Mouse (Mus musculus): Measurements from ENCODE around the gene Mast4. TPM values are rescaled to one million over a fixed set of nuclear protein-coding genes. Genes with fewer than 3 reads are reported as not detected.
A peak's percentile ranks its signal among the peaks of the same experiment; 100 is the strongest.

Mast4 gene
- polyA plus RNA-seq, 1 experiment from 2014 or later = 21.1 TPM

DNA sequence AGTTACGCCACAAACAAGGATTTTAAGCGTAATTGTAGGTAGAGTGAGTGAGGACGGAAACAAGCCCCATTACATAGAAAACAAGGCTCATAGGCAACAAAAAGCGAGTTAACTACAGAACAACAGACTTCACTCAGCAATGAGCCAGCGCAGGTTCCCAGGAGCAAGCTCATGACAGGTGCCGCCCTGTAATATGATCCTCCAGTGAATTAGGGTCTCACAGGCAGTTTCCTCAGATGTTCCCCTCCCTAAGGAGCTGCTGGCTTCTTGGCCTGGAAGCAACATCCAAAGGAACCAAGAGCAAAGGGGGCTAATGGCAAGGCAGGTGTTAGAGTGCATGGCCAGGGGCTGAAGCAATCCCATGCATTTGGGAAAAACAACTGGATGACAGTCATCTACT lies 31.8 kb downstream of the Mast4 start:
- DNase-seq (ENCODE audit: low spot score) = no peak
- WGBS = 41% methylated on average over 6 of the region's 6 CpGs

DNA sequence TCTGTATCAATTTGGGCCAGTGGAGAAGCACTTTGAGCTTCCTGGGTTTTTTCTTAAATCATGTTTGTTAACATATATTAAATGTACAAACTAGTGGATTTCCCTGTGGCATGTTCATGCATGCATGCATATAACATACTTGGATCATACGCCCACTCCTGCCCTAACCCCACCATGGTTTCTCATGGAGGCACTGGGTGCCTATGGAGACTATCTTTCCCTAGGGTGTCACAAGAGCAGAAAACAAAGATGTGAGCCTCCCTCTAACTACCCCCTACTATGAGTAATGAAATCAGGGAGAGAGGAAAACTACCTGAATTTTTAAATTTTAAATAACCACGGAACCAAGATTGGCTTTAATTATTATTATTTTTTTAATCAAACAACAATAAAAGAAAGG lies 32.2 kb downstream of the Mast4 start:
- Histone ChIP-seq H3K27ac (replicated peaks; ENCODE audit: low read depth, low read length) (no peak overlapping the region), H3K36me3 (ENCODE audit: control insufficient read depth, insufficient read depth, low read length) (no peaks in the 10 kb centered on the region), H3K9me3 (ENCODE audit: control insufficient read depth, low read length) (no peaks in the 10 kb centered on the region), H3K4me2 (ENCODE audit: low read depth, low read length) (no peak overlapping the region), H3K4me3 (ENCODE audit: low read depth, low read length) (no peak overlapping the region), H3K27me3 (replicated peaks; ENCODE audit: control insufficient read depth, insufficient read depth, low read length) (no peaks in the 10 kb centered on the region), H3K9ac (ENCODE audit: low read depth, low read length) (no peak overlapping the region), H3K4me1 (ENCODE audit: control insufficient read depth, insufficient read depth, low read length) (no peaks in the 10 kb centered on the region)
- 91% methylated on average over 2 of the region's 2 CpGs for WGBS
- DNase-seq (ENCODE audit: low spot score) (no peak), ATAC-seq (ENCODE audit: low read depth) (peak; percentile 72; the same call in 1 of the 2 replicates)

More for the DNA sequence above, 31.8 kb downstream of the Mast4 start:
- H3K4me1 ChIP-seq (ENCODE audit: control insufficient read depth, insufficient read depth, low read length) = no peaks in the 10 kb centered on the region
- no peak overlapping the region for H3K4me3 ChIP-seq (ENCODE audit: low read depth, low read length)
- H3K9me3 ChIP-seq (ENCODE audit: control insufficient read depth, low read length) = no peaks in the 10 kb centered on the region
- H3K27me3 ChIP-seq (replicated peaks; ENCODE audit: control insufficient read depth, insufficient read depth, low read length) = no peaks in the 10 kb centered on the region
- H3K36me3 ChIP-seq (ENCODE audit: control insufficient read depth, insufficient read depth, low read length) = no peaks in the 10 kb centered on the region
- H3K4me2 ChIP-seq (ENCODE audit: low read depth, low read length) = no peak overlapping the region
- ATAC-seq (ENCODE audit: low read depth) = peak; percentile 84; the same call in 1 of the 2 replicates
- H3K27ac ChIP-seq (replicated peaks; ENCODE audit: low read depth, low read length) = no peak overlapping the region
- no peak overlapping the region for H3K9ac ChIP-seq (ENCODE audit: low read depth, low read length)

DNA sequence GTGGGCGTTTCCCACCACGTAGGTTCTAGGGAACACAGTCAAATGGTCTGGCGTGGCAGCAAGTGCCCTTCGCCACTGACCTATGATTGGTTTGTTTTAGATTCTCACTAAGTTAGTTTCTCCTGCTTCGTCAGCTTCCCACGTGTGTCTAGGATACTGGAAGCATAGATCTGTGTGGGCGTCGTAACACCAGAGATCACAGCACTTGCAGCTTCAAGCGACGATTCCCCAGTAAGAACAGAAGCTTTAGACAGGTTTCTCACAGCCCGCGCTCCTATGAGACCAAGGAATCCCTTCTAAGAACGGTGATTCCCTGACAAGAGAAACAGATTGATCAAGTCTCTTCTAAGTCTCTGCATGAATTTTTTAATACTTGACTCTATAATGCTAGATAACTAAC lies 39.9 kb downstream of the Mast4 start:
- Histone ChIP-seq H3K4me1 (ENCODE audit: control insufficient read depth, insufficient read depth, low read length) (0 out of 2 replicates have a peak, but pooled peaks cover 3% of the 10 kb centered on the region), H3K36me3 (ENCODE audit: control insufficient read depth, insufficient read depth, low read length) (no peaks in the 10 kb centered on the region), H3K27ac (replicated peaks; ENCODE audit: low read depth, low read length) (no peak overlapping the region), H3K9me3 (ENCODE audit: control insufficient read depth, low read length) (no peaks in the 10 kb centered on the region), H3K27me3 (replicated peaks; ENCODE audit: control insufficient read depth, insufficient read depth, low read length) (no peaks in the 10 kb centered on the region), H3K4me3 (ENCODE audit: low read depth, low read length) (no peak overlapping the region), H3K4me2 (ENCODE audit: low read depth, low read length) (no peak overlapping the region), H3K9ac (ENCODE audit: low read depth, low read length) (no peak overlapping the region)
- DNase-seq (ENCODE audit: low spot score) (no peak), ATAC-seq (ENCODE audit: low read depth) (no peak)
- 89% methylated on average over 13 of the region's 13 CpGs for WGBS

DNA sequence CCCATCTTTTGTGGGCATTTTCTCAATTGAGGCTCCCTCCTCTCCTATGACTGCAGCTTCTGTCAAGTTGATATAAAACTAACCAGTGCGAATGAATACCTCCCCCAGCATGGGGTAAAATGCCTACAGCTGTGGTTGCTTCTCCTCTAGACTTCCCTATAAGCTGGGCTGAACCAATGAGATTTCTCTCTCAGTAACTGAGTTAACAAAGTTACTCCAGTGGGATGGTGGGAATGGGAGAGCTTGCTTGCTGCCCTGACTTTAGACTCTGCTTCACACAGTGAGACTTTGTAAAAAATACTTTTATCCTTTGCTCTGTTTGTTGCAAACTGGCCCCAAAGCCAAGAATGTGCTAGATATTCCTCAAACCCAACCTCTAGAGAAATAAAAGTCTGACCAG lies 41.2 kb downstream of the Mast4 start:
- WGBS = 73% methylated on average over 1 of the region's 1 CpGs
- no peaks in the 10 kb centered on the region for H3K27me3 ChIP-seq (replicated peaks; ENCODE audit: control insufficient read depth, insufficient read depth, low read length)
- H3K27ac ChIP-seq (replicated peaks; ENCODE audit: low read depth, low read length) = no peak overlapping the region
- H3K4me1 ChIP-seq (ENCODE audit: control insufficient read depth, insufficient read depth, low read length) = 0 out of 2 replicates have a peak, but pooled peaks cover 3% of the 10 kb centered on the region
- H3K9me3 ChIP-seq (ENCODE audit: control insufficient read depth, low read length) = no peaks in the 10 kb centered on the region
- no peak overlapping the region for H3K9ac ChIP-seq (ENCODE audit: low read depth, low read length)
- ATAC-seq (ENCODE audit: low read depth) (peak; percentile 67; the same call in 1 of the 2 replicates), DNase-seq (ENCODE audit: low spot score) (peak; percentile 67)
- no peaks in the 10 kb centered on the region for H3K36me3 ChIP-seq (ENCODE audit: control insufficient read depth, insufficient read depth, low read length)
- H3K4me3 ChIP-seq (ENCODE audit: low read depth, low read length) = no peak overlapping the region
- H3K4me2 ChIP-seq (ENCODE audit: low read depth, low read length) = no peak overlapping the region

GRCm38 (mm10) chr13:103291098-103291497 lies 43.2 kb downstream of the Mast4 start:
- Histone ChIP-seq H3K4me2 (ENCODE audit: low read depth, low read length) (no peak overlapping the region), H3K9ac (ENCODE audit: low read depth, low read length) (no peak overlapping the region), H3K36me3 (ENCODE audit: control insufficient read depth, insufficient read depth, low read length) (no peaks in the 10 kb centered on the region), H3K27me3 (replicated peaks; ENCODE audit: control insufficient read depth, insufficient read depth, low read length) (no peaks in the 10 kb centered on the region), H3K27ac (replicated peaks; ENCODE audit: low read depth, low read length) (no peak overlapping the region), H3K4me3 (ENCODE audit: low read depth, low read length) (no peak overlapping the region), H3K9me3 (ENCODE audit: control insufficient read depth, low read length) (no peaks in the 10 kb centered on the region), H3K4me1 (ENCODE audit: control insufficient read depth, insufficient read depth, low read length) (0 out of 2 replicates have a peak, but pooled peaks cover 3% of the 10 kb centered on the region)
- ATAC-seq (ENCODE audit: low read depth) (no peak), DNase-seq (ENCODE audit: low spot score) (no peak)
- WGBS = 78% methylated on average over 4 of the region's 4 CpGs

DNA sequence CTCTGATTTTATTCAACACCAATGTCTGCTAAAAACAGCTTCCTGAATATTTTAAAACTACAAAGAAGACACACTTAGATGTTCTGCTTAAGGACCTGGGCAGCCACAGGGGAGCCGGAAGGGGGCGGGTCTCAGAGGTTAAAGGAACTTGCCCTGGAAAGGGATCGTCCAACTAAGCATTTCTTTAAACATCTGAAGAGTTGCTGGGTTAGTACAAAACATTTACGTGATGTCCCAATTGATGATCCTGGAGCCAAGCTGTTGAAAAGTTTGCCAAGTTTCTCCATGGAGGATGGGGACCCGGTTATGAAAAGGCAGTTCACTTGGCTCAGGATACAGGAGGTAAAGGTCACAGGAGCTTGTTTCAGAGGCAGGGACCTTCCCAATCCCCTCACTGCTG lies 48.5 kb downstream of the Mast4 start:
- no peaks in the 10 kb centered on the region for H3K9me3 ChIP-seq (ENCODE audit: control insufficient read depth, low read length)
- no peak overlapping the region for H3K4me2 ChIP-seq (ENCODE audit: low read depth, low read length)
- 63% methylated on average over 5 of the region's 5 CpGs for WGBS
- no peaks in the 10 kb centered on the region for H3K36me3 ChIP-seq (ENCODE audit: control insufficient read depth, insufficient read depth, low read length)
- H3K4me1 ChIP-seq (ENCODE audit: control insufficient read depth, insufficient read depth, low read length) = no peaks in the 10 kb centered on the region
- no peak overlapping the region for H3K4me3 ChIP-seq (ENCODE audit: low read depth, low read length)
- H3K27me3 ChIP-seq (replicated peaks; ENCODE audit: control insufficient read depth, insufficient read depth, low read length) = no peaks in the 10 kb centered on the region
- no peak overlapping the region for H3K9ac ChIP-seq (ENCODE audit: low read depth, low read length)
- H3K27ac ChIP-seq (replicated peaks; ENCODE audit: low read depth, low read length) = no peak overlapping the region
- DNase-seq (ENCODE audit: low spot score) = peak; percentile 28
- ATAC-seq (ENCODE audit: low read depth) = no peak

DNA sequence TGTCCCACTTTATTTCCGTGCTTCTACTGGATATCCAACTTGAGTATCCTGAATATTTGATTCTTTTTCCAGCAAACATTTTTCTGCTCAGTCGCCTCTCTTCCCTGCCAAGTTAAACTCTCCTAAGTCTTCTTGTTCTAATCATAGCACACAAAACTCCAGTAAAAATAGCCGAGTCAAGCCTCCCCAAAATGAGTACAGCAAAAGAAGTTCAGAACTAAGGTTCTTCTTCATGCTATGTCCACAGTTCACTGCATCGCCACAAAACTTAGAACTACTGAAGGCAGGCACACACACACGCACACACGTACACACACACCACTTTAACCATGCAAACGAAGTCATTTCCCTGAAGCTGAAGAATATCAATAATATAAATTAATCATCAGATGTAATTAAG lies 49.3 kb downstream of the Mast4 start:
- Histone ChIP-seq H3K27me3 (replicated peaks; ENCODE audit: control insufficient read depth, insufficient read depth, low read length) (no peaks in the 10 kb centered on the region), H3K4me2 (ENCODE audit: low read depth, low read length) (no peak overlapping the region), H3K4me3 (ENCODE audit: low read depth, low read length) (no peak overlapping the region), H3K9me3 (ENCODE audit: control insufficient read depth, low read length) (no peaks in the 10 kb centered on the region), H3K9ac (ENCODE audit: low read depth, low read length) (no peak overlapping the region), H3K27ac (replicated peaks; ENCODE audit: low read depth, low read length) (no peak overlapping the region), H3K36me3 (ENCODE audit: control insufficient read depth, insufficient read depth, low read length) (no peaks in the 10 kb centered on the region), H3K4me1 (ENCODE audit: control insufficient read depth, insufficient read depth, low read length) (no peaks in the 10 kb centered on the region)
- 83% methylated on average over 7 of the region's 7 CpGs for WGBS
- ATAC-seq (ENCODE audit: low read depth) (no peak), DNase-seq (ENCODE audit: low spot score) (peak; percentile 30)

GRCm38 (mm10) chr13:103270856-103271391 lies 63.4 kb downstream of the Mast4 start:
- 87% methylated on average over 8 of the region's 9 CpGs for WGBS
- 0 out of 2 replicates have a peak, but pooled peaks cover 5% of the 10 kb centered on the region for H3K4me1 ChIP-seq (ENCODE audit: control insufficient read depth, insufficient read depth, low read length)
- no peaks in the 10 kb centered on the region for H3K9me3 ChIP-seq (ENCODE audit: control insufficient read depth, low read length)
- H3K9ac ChIP-seq (ENCODE audit: low read depth, low read length) = no peak overlapping the region
- no peak for DNase-seq (ENCODE audit: low spot score)
- H3K27me3 ChIP-seq (replicated peaks; ENCODE audit: control insufficient read depth, insufficient read depth, low read length) = no peaks in the 10 kb centered on the region
- ATAC-seq (ENCODE audit: low read depth) = no peak
- no peak overlapping the region for H3K27ac ChIP-seq (replicated peaks; ENCODE audit: low read depth, low read length)
- no peak overlapping the region for H3K4me2 ChIP-seq (ENCODE audit: low read depth, low read length)
- H3K4me3 ChIP-seq (ENCODE audit: low read depth, low read length) = no peak overlapping the region
- no peaks in the 10 kb centered on the region for H3K36me3 ChIP-seq (ENCODE audit: control insufficient read depth, insufficient read depth, low read length)

- ATAC-seq (ENCODE audit: low read depth) (no peak), DNase-seq (ENCODE audit: low spot score) (no peak)
- no peak overlapping the region for H3K27ac ChIP-seq (replicated peaks; ENCODE audit: low read depth, low read length)
- no peak overlapping the region for H3K9ac ChIP-seq (ENCODE audit: low read depth, low read length)
- 70% methylated on average over 3 of the region's 3 CpGs for WGBS
- no peaks in the 10 kb centered on the region for H3K4me1 ChIP-seq (ENCODE audit: control insufficient read depth, insufficient read depth, low read length)
- no peak overlapping the region for H3K4me2 ChIP-seq (ENCODE audit: low read depth, low read length)
- no peak overlapping the region for H3K4me3 ChIP-seq (ENCODE audit: low read depth, low read length)
- peaks cover 5% of the 10 kb centered on the region; the same call in 1 of the 2 replicates for H3K9me3 ChIP-seq (ENCODE audit: control insufficient read depth, low read length)
- no peaks in the 10 kb centered on the region for H3K27me3 ChIP-seq (replicated peaks; ENCODE audit: control insufficient read depth, insufficient read depth, low read length)
- H3K36me3 ChIP-seq (ENCODE audit: control insufficient read depth, insufficient read depth, low read length) = no peaks in the 10 kb centered on the region
Observed at GRCm38 (mm10) chr13:103262707-103263106, 71.6 kb downstream of the Mast4 start.
